Mouse (Mus musculus) megakaryocyte, embryonic 14.5 days (primary cell): ENCODE measurements around the gene Eef1akmt3.

Experiments
- FLI1 ChIP-seq: IDR thresholded peaks from 2 replicates; pipeline ENCODE4 v1.6.1; 2012; ENCODE audit warnings: low read length, inconsistent platforms, mixed read lengths
- GATA1 ChIP-seq: IDR thresholded peaks from 3 replicates; pipeline ENCODE4 v1.6.1; 2012; ENCODE audit warnings: mixed read lengths, low read length, inconsistent platforms, borderline replicate concordance

DNA sequence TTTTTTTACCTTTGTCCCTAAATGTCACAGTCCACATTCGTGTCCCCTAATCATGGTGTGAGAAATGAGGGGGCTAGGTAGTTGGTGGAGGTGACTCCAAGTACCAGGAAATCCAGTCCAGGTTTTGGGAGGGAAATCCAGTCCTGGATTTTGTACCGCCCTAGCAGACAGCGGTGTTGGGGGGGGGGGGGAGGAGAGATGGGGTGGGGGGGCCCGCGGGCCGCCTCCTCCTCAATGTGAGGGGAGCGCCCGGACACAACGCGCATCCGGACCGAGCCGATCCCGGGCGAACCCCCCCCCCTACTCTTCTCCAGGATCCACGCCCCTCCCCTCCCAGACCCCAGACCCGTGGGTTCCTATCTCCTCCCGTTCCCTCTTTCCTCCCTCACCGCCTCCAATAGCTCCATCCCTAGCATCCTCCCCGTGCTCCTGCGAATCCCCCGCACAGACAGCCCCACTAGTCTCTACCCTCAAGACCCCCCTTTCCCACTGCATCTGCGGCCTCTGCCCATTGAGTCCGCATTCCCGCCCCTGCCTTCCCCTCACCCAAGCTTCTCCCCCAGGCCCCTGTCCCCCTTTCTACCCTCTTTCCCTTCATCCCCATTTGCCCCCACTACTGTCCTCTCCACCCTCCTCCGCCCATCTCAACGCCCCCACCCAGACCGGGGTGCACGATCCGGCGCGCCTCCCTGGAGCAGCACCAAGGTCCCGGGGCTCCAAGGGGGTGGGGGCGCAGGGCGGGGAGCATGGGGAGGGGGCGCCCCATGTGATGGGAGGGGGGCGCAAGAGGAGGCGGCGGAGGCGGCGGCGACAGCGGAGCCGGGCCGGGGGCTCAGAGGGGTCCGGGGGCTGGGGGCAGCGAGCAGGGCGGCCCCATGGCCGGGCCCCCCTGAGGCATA is 37.6 kb upstream of the Eef1akmt3 start:
- TF ChIP-seq GATA1 (no peak), FLI1 (no peak)
